Mouse (Mus musculus): ENCODE measurements around the gene Aox2. TPM values are rescaled to one million over a fixed set of nuclear protein-coding genes. Genes with fewer than 3 reads are reported as not detected.

Aox2 gene
- total and polyA plus RNA-seq, 3 experiments: 0.04 to 0.08 TPM; not detected in 1

DNA sequence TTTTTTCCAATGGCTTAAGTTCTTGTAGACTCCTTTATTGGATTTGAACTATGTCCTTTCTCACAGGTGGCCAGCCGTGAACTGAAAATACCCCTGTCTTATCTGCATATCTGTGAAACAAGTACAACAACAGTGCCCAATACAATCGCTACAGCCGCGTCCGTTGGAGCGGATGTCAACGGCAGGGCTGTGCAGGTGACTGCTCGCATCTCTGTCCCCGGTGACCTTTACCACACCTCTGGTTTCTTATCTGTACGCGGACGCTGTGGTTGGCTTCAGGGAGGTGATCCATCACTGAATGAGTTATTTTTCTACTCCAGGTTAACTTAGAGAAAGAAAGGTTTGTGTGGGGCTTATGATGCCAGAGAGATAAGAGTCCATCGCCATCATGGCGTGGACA is 68.0 kb downstream of the Aox2 start:
- H3K9me3 ChIP-seq (replicated peaks; ENCODE audit: insufficient read depth, low read length): no peaks in the 10 kb centered on the region
- no peaks in the 10 kb centered on the region for H3K4me1 ChIP-seq (ENCODE audit: control insufficient read depth in 1 of 2, insufficient read depth in 2 of 2, low read length in 2 of 2)
- TF ChIP-seq RAD21 (IDR thresholded peaks at IDR 0.05; ENCODE audit: low read depth, low read length): no peak
- no peak for TF ChIP-seq CHD2 (IDR thresholded peaks at IDR 0.05; ENCODE audit: low read length)
- TF ChIP-seq MAZ (IDR thresholded peaks at IDR 0.05; ENCODE audit: low read depth, low read length): no peak
- TF ChIP-seq CHD1 (IDR thresholded peaks at IDR 0.05; ENCODE audit: low read depth, low read length): no peak
- TF ChIP-seq MYC (IDR thresholded peaks at IDR 0.05; ENCODE audit: low read depth, low read length): no peak
- H3K79me2 ChIP-seq (ENCODE audit: control insufficient read depth, insufficient read depth, low read length, poor library complexity): no peaks in the 10 kb centered on the region
- no peaks in the 10 kb centered on the region; a peak in 1 of 4 replicates for H3K27me3 ChIP-seq (ENCODE audit: control insufficient read depth in 1 of 2, insufficient read depth in 2 of 2, low read length in 2 of 2)
- no peaks in the 10 kb centered on the region for H3K36me3 ChIP-seq (ENCODE audit: control insufficient read depth in 1 of 2, insufficient read depth in 2 of 2, low read length in 2 of 2)
- H3K9ac ChIP-seq (ENCODE audit: control insufficient read depth, low read depth, low read length, poor library complexity, severe bottlenecking): no peak overlapping the region
- DNase-seq (ENCODE audit: low read depth, low spot score): no peak
- H3K4me3 ChIP-seq (ENCODE audit: control insufficient read depth in 1 of 2, insufficient read depth in 1 of 2, low read depth in 2 of 2, low read length in 2 of 2): no peak overlapping the region
- H3K27ac ChIP-seq (ENCODE audit: control insufficient read depth, low read depth, low read length): no peak overlapping the region

DNA sequence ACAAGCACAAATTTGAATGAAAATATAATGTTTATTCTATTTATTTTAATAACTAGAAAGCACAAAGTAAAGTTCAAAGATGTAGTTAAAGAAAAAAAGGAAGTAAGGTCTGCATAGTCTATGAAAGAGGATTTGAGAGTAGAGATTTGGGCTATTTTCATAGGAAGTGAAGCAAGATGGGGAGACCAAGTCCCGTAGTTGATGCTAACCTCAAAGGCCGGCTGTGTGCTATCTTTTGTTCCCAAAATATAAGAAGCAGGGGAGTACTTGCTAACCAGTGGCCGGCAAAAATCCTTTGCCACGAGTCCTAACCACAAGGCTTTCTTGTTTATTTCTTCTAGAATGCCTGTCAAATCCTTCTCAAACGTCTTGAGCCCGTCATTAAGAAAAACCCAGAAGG is 70.6 kb downstream of the Aox2 start:
- DNase-seq (ENCODE audit: low read depth, low spot score): no peak
- Histone ChIP-seq H3K79me2 (ENCODE audit: control insufficient read depth, insufficient read depth, low read length, poor library complexity) (no peaks in the 10 kb centered on the region), H3K4me1 (ENCODE audit: control insufficient read depth in 1 of 2, insufficient read depth in 2 of 2, low read length in 2 of 2) (peaks cover 0 to 4% of the 10 kb centered on the region in 2 experiments; a peak in 1 of 4 replicates), H3K9ac (ENCODE audit: control insufficient read depth, low read depth, low read length, poor library complexity, severe bottlenecking) (no peak overlapping the region), H3K27ac (ENCODE audit: control insufficient read depth, low read depth, low read length) (no peak overlapping the region), H3K4me3 (ENCODE audit: control insufficient read depth in 1 of 2, insufficient read depth in 1 of 2, low read depth in 2 of 2, low read length in 2 of 2) (no peak overlapping the region), H3K27me3 (ENCODE audit: control insufficient read depth in 1 of 2, insufficient read depth in 2 of 2, low read length in 2 of 2) (no peaks in the 10 kb centered on the region), H3K9me3 (replicated peaks; ENCODE audit: insufficient read depth, low read length) (no peaks in the 10 kb centered on the region), H3K36me3 (ENCODE audit: control insufficient read depth in 1 of 2, insufficient read depth in 2 of 2, low read length in 2 of 2) (no peaks in the 10 kb centered on the region)
- TF ChIP-seq EP300 (IDR thresholded peaks at IDR 0.05; ENCODE audit: low read depth in 1 of 2, low read length in 2 of 2) (no peak), POLR2AphosphoS5 (IDR thresholded peaks at IDR 0.05; ENCODE audit: borderline replicate concordance, low read depth, low read length) (no peak), ZKSCAN1 (IDR thresholded peaks at IDR 0.05; ENCODE audit: low read depth, low read length) (no peak), RAD21 (IDR thresholded peaks at IDR 0.05; ENCODE audit: low read depth, low read length) (no peak), ETS1 (IDR thresholded peaks at IDR 0.05; ENCODE audit: low read depth, low read length) (no peak)

- Histone ChIP-seq H3K36me3 (ENCODE audit: control insufficient read depth in 1 of 2, insufficient read depth in 2 of 2, low read length in 2 of 2) (no peaks in the 10 kb centered on the region), H3K9ac (ENCODE audit: control insufficient read depth, low read depth, low read length, poor library complexity, severe bottlenecking) (no peak overlapping the region), H3K27me3 (ENCODE audit: control insufficient read depth in 1 of 2, insufficient read depth in 2 of 2, low read length in 2 of 2) (no peaks in the 10 kb centered on the region), H3K27ac (ENCODE audit: control insufficient read depth, low read depth, low read length) (no peak overlapping the region), H3K4me1 (ENCODE audit: control insufficient read depth in 1 of 2, insufficient read depth in 2 of 2, low read length in 2 of 2) (peaks cover 0 to 4% of the 10 kb centered on the region in 2 experiments; a peak in 1 of 4 replicates), H3K79me2 (ENCODE audit: control insufficient read depth, insufficient read depth, low read length, poor library complexity) (no peaks in the 10 kb centered on the region), H3K9me3 (replicated peaks; ENCODE audit: insufficient read depth, low read length) (no peaks in the 10 kb centered on the region), H3K4me3 (ENCODE audit: control insufficient read depth in 1 of 2, insufficient read depth in 1 of 2, low read depth in 2 of 2, low read length in 2 of 2) (no peak overlapping the region)
- no peak for DNase-seq (ENCODE audit: low read depth, low spot score)
- TF ChIP-seq MAZ (IDR thresholded peaks at IDR 0.05; ENCODE audit: low read depth, low read length) (no peak), SIN3A (IDR thresholded peaks at IDR 0.05; ENCODE audit: low read length) (no peak), KAT2A (conservative IDR thresholded peaks at IDR 0.05; ENCODE audit: low read depth, low read length) (no peak), USF2 (IDR thresholded peaks at IDR 0.05; ENCODE audit: borderline replicate concordance in 1 of 2, insufficient read depth in 1 of 2, low read depth in 1 of 2, low read length in 2 of 2) (no peak), ZC3H11A (IDR thresholded peaks at IDR 0.05; ENCODE audit: low read depth, low read length) (no peak), POLR2AphosphoS5 (IDR thresholded peaks at IDR 0.05; ENCODE audit: borderline replicate concordance, low read depth, low read length) (no peak)
Measured at GRCm38 (mm10) chr1:58353238-58353893, 75.2 kb downstream of the Aox2 start.

Measured in MEL (cell line).